Mouse (Mus musculus) heart, postnatal 14 days (tissue): ENCODE measurements at regions not wholly inside any gene's neighbourhood (a gene's known extent, or its start where the extent isn't known, plus 50 kb on each side); places are given as distances from the start of the nearest gene placed in this dataset.

Experiments
- DNase-seq, 2 experiments: peaks; one replicate each; pipeline ENCODE4 v3.0.0; 2021 to 2022
- intact Hi-C: fragments of 180-260 bp; cut with DNase I; formaldehyde crosslinking; loops from one replicate; pipeline ENCODE4 v1.15.1; 2025

- no peak for DNase-seq
- intact Hi-C loops: no loop called here
Measured at GRCm38 (mm10) chr4:89082838-89083237, 54.1 kb upstream of the Mtap start.

- no peak for DNase-seq
- intact Hi-C loops: no loop called here
Measured at GRCm38 (mm10) chr4:89078485-89078884, 58.4 kb upstream of the Mtap start.

GRCm38 (mm10) chr4:89074705-89075104, 62.2 kb upstream of the Mtap start:
- intact Hi-C loops: no loop called here
- no peak for DNase-seq

GRCm38 (mm10) chr4:89070430-89070829, 66.5 kb upstream of the Mtap start:
- intact Hi-C loops: no loop called here
- DNase-seq: no peak

- intact Hi-C loops: no loop called here
- no peak for DNase-seq
Measured at GRCm38 (mm10) chr4:89064401-89064800, 72.5 kb upstream of the Mtap start.

- intact Hi-C loops: no loop called here
- DNase-seq: no peak
Measured at GRCm38 (mm10) chr4:89062384-89062783, 74.5 kb upstream of the Mtap start.

GRCm38 (mm10) chr4:89061619-89062018, 75.3 kb upstream of the Mtap start:
- intact Hi-C loops: no loop called here
- no peak for DNase-seq

- intact Hi-C loops: no loop called here
- DNase-seq: no peak
Measured at GRCm38 (mm10) chr4:89057573-89057972, 79.3 kb upstream of the Mtap start.

- no peak for DNase-seq
- intact Hi-C loops: no loop called here
Measured at GRCm38 (mm10) chr4:89057135-89057534, 79.8 kb upstream of the Mtap start.

GRCm38 (mm10) chr4:89055969-89056368, 81.0 kb upstream of the Mtap start:
- intact Hi-C loops: no loop called here

GRCm38 (mm10) chr4:89053606-89054005, 83.3 kb upstream of the Mtap start:
- DNase-seq: no peak
- intact Hi-C loops: no loop called here

More at GRCm38 (mm10) chr4:89055969-89056368, 81.0 kb upstream of the Mtap start:
- DNase-seq: no peak

- no peak for DNase-seq
- intact Hi-C loops: no loop called here
Measured at GRCm38 (mm10) chr4:89051897-89052296, 85.0 kb upstream of the Mtap start.

- intact Hi-C loops: no loop called here
- DNase-seq: no peak
Measured at GRCm38 (mm10) chr4:89050551-89051199, 86.2 kb upstream of the Mtap start.

GRCm38 (mm10) chr4:89049592-89050440, 87.1 kb upstream of the Mtap start:
- intact Hi-C loops: no loop called here
- DNase-seq: no peak

GRCm38 (mm10) chr4:89044516-89044915, 92.4 kb upstream of the Mtap start:
- DNase-seq: no peak
- intact Hi-C loops: no loop called here

- intact Hi-C loops: no loop called here
Measured at GRCm38 (mm10) chr4:89043982-89044381, 92.9 kb upstream of the Mtap start.

GRCm38 (mm10) chr4:89040856-89041255, 96.1 kb upstream of the Mtap start:
- DNase-seq: peak; percentile 36 to 60
- intact Hi-C loops: no loop called here

More at GRCm38 (mm10) chr4:89043982-89044381, 92.9 kb upstream of the Mtap start:
- DNase-seq: no peak

GRCm38 (mm10) chr4:89038906-89039305, 98.0 kb upstream of the Mtap start:
- intact Hi-C loops: no loop called here
- DNase-seq: no peak

GRCm38 (mm10) chr4:89038135-89038534, 98.8 kb upstream of the Mtap start:
- intact Hi-C loops: no loop called here
- DNase-seq: no peak

- intact Hi-C loops: loop anchor here (5.0 kb wide), 1 partner anchor 83 kb away; no protein-coding TSS in a partner anchor
- no peak for DNase-seq
Measured at GRCm38 (mm10) chr4:89034822-89035221, 102.1 kb upstream of the Mtap start.

- intact Hi-C loops: loop anchor here (5.0 kb wide), 1 partner anchor 82 kb away; no protein-coding TSS in a partner anchor
- no peak for DNase-seq
Measured at GRCm38 (mm10) chr4:89034299-89034698, 102.6 kb upstream of the Mtap start.
